Mouse (Mus musculus) thymus, adult 2 months (tissue): ENCODE data around the gene Rxra.

ENCODE experiments used
- CTCF ChIP-seq: fragments of 200-500 bp; IDR thresholded peaks from 2 replicates; pipeline ENCODE4 v1.5.1; 2012; ENCODE audit warnings: mild to moderate bottlenecking, control low read depth, low read length, moderate library complexity, borderline replicate concordance; ENCODE audit not compliant: control insufficient read depth, poor library complexity, insufficient read depth; ENCODE audit errors: extremely low read depth
- POLR2A ChIP-seq: fragments of 200-500 bp; IDR thresholded peaks from 2 replicates; pipeline ENCODE4 v1.6.1; 2012; ENCODE audit warnings: mild to moderate bottlenecking, low read length, control low read depth, moderate library complexity; ENCODE audit not compliant: control insufficient read depth, poor library complexity, insufficient read depth; ENCODE audit errors: extremely low read depth

DNA sequence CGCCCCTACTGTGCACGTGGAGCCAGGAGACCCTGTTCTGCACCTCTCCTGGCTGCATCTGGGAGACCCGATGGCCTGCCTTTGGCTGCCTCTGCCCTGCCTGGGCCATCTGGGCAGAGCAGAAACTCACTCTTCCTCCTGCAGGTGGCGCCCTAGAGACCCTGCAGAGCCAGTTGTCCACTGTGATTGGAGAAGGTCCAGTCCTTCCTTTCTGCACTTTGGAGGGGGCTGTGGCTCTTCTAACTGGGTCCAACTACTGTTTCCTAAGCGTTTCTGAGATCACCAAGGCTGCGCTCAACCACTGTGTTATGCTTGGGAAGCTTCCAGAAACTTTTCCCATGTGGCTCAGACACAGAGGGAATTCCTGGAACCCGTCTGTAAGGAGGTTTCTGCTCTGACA is 95.7 kb downstream of the Rxra start:
- TF ChIP-seq CTCF (peak; percentile 78; the same call in 1 of the 2 replicates), POLR2A (no peak)
